Mouse (Mus musculus): Measurements from ENCODE around the gene H2al1c.
"Not testable (repeated sequence)": the region's sequence is repeated elsewhere in the genome, so short reads cannot be mapped to it uniquely, and the experiment has no call there.

GRCm38 (mm10) chrX:11324359-11324758, 18.9 kb downstream of the H2al1c start, which contains the start of gene H2al1i:
- TF ChIP-seq CTCF (conservative IDR thresholded peaks at IDR 0.05; ENCODE audit: low read length); NANOG (IDR thresholded peaks at IDR 0.05; ENCODE audit: borderline replicate concordance, low read length); POU5F1 (IDR thresholded peaks at IDR 0.05; ENCODE audit: borderline replicate concordance, low read length): not testable (repeated sequence)

All from E14TG2a.4 (cell line).